Mouse (Mus musculus) Patski (cell line): ENCODE data around the gene Usp38. TPM values are rescaled to one million over a fixed set of nuclear protein-coding genes. Genes with fewer than 3 reads are reported as not detected.
A peak's percentile ranks its signal among the peaks of the same experiment; 100 is the strongest.
"Not testable (repeated sequence)": the region's sequence is repeated elsewhere in the genome, so short reads cannot be mapped to it uniquely, and the experiment has no call there.

ENCODE experiments used
- ATAC-seq: fragments of 100-300 bp; one replicate; pipeline ENCODE4 v1.8.0; 2021
- CTCF ChIA-PET: fragments of 350-600 bp; sonication (Branson Sonifier 250); formaldehyde crosslinking; loops from one replicate; lab custom pipeline; 2022; ENCODE audit warnings: inconsistent platforms; lab: Charles Lee
- POLR2A ChIA-PET: fragments of 350-600 bp; sonication (Branson Sonifier 250); formaldehyde crosslinking; loops from one replicate; lab custom pipeline; 2022; ENCODE audit warnings: antibody characterized with exemption, inconsistent platforms; lab: Charles Lee
- DNase-seq: peaks from one replicate; pipeline ENCODE4 v3.0.0-alpha.2; 2011; ENCODE audit warnings: low read depth, low spot score
- H3K27me3 ChIP-seq: fragments of 371-371 bp; one replicate; pipeline ENCODE4 v1.5.1; 2021
- CTCF ChIP-seq: fragments of 100-300 bp; IDR thresholded peaks from one replicate; pipeline ENCODE4 v1.5.1; 2021
- in situ Hi-C: fragments of 300-500 bp; cut with MboI; formaldehyde crosslinking; loops from 3 replicates; pipeline ENCODE4 v1.11.1; 2018; ENCODE audit warnings: low pct_unique_long_range_greater_than_20kb, mixed read lengths
- polyA plus RNA-seq: library from polyadenylated mRNA; unstranded; gene quantifications from one replicate; pipeline ENCODE4 v1.2.3, GENCODE M21; 2021

Gene Usp38
- polyA plus RNA-seq: 20.9 TPM

- CTCF ChIA-PET: interaction anchor here (1.0 kb wide), 1 partner anchor 8 kb away, joined by 3 read pairs; no protein-coding TSS in a partner anchor
- in situ Hi-C loops: no loop called here
Measured at GRCm38 (mm10) chr8:81014789-81015699, at the start of gene Usp38. Gene Usp38 (minus strand): TSS chr8:81014928.

GRCm38 (mm10) chr8:81062566-81062965 lies 47.8 kb upstream of the Usp38 start:
- no peak for TF ChIP-seq CTCF
- ChIA-PET POLR2A (no interaction called here), CTCF (interaction anchor here (1.5 kb wide), 1 partner anchor 18 kb away, joined by 3 read pairs; no protein-coding TSS in a partner anchor)
- H3K27me3 ChIP-seq: peaks cover 10% of the 10 kb centered on the region
- in situ Hi-C loops: no loop called here
- DNase-seq (no peak), ATAC-seq (no peak)

More at GRCm38 (mm10) chr8:81014789-81015699, at the start of gene Usp38:
- no peak for TF ChIP-seq CTCF
- peak; percentile 90 for DNase-seq
- peak; percentile 97 for ATAC-seq
- POLR2A ChIA-PET: interaction anchor here (0.9 to 1.4 kb wide), 3 partner anchors 9 to 19 kb away, joined by 3 to 4 read pairs (median 3); no protein-coding TSS in a partner anchor
- no peaks in the 10 kb centered on the region for H3K27me3 ChIP-seq

- ChIA-PET CTCF (interaction anchor here (1.5 kb wide), 1 partner anchor 19 kb away, joined by 3 read pairs; no protein-coding TSS in a partner anchor), POLR2A (no interaction called here)
- ATAC-seq: no peak
- peaks cover 10% of the 10 kb centered on the region for H3K27me3 ChIP-seq
- DNase-seq: no peak
- in situ Hi-C loops: no loop called here
- TF ChIP-seq CTCF: peak; percentile 14
Measured at GRCm38 (mm10) chr8:81061950-81062349, 47.2 kb upstream of the Usp38 start.

- no peak for TF ChIP-seq CTCF
Measured at GRCm38 (mm10) chr8:81044201-81044600, 29.5 kb upstream of the Usp38 start.

GRCm38 (mm10) chr8:81027991-81028390 lies 13.3 kb upstream of the Usp38 start:
- ChIA-PET POLR2A (no interaction called here), CTCF (interaction anchor here (1.2 kb wide), 1 partner anchor 10 kb away, joined by 3 read pairs; no protein-coding TSS in a partner anchor)
- H3K27me3 ChIP-seq: no peaks in the 10 kb centered on the region
- ATAC-seq (no peak), DNase-seq (no peak)
- in situ Hi-C loops: no loop called here
- TF ChIP-seq CTCF: no peak

More at GRCm38 (mm10) chr8:81044201-81044600, 29.5 kb upstream of the Usp38 start:
- DNase-seq (no peak), ATAC-seq (no peak)
- in situ Hi-C loops: no loop called here
- POLR2A ChIA-PET: no interaction called here
- CTCF ChIA-PET: no interaction called here
- H3K27me3 ChIP-seq: peaks cover 13% of the 10 kb centered on the region

- H3K27me3 ChIP-seq, ATAC-seq, CTCF ChIA-PET, DNase-seq, POLR2A ChIA-PET, in situ Hi-C loops: not testable (repeated sequence)
Measured at GRCm38 (mm10) chr8:81017548-81017947, 2.8 kb upstream of the Usp38 start.

GRCm38 (mm10) chr8:81013811-81014530 lies 757 bp downstream of the Usp38 start:
- in situ Hi-C loops: no loop called here
- POLR2A ChIA-PET: interaction anchor here (1.3 to 1.7 kb wide), 2 partner anchors 18 to 19 kb away, joined by 3 read pairs; no protein-coding TSS in a partner anchor
- no peak for TF ChIP-seq CTCF
- peak; percentile 15 for ATAC-seq
- DNase-seq: no peak
- H3K27me3 ChIP-seq: no peaks in the 10 kb centered on the region
- CTCF ChIA-PET: interaction anchor here (1.0 kb wide), 1 partner anchor 9 kb away, joined by 3 read pairs; no protein-coding TSS in a partner anchor

GRCm38 (mm10) chr8:81012699-81013098 lies 2.0 kb downstream of the Usp38 start:
- POLR2A ChIA-PET: interaction anchor here (1.7 kb wide), 1 partner anchor 18 kb away, joined by 3 read pairs; no protein-coding TSS in a partner anchor
- no peak for ATAC-seq
- TF ChIP-seq CTCF: no peak
- no peaks in the 10 kb centered on the region for H3K27me3 ChIP-seq
- no peak for DNase-seq
- in situ Hi-C loops: no loop called here
- CTCF ChIA-PET: interaction anchor here (0.6 to 1.2 kb wide), 3 partner anchors 11 to 15 kb away, joined by 3 to 5 read pairs (median 4); no protein-coding TSS in a partner anchor

GRCm38 (mm10) chr8:81012031-81012560 lies 2.6 kb downstream of the Usp38 start:
- POLR2A ChIA-PET: interaction anchor here (1.7 kb wide), 1 partner anchor 18 kb away, joined by 3 read pairs; no protein-coding TSS in a partner anchor
- no peaks in the 10 kb centered on the region for H3K27me3 ChIP-seq
- no peak for ATAC-seq
- DNase-seq: no peak
- in situ Hi-C loops: no loop called here
- no peak for TF ChIP-seq CTCF
- CTCF ChIA-PET: interaction anchor here (0.6 to 1.3 kb wide), 4 partner anchors 11 to 259 kb away, joined by 3 to 5 read pairs (median 4); no protein-coding TSS in a partner anchor

GRCm38 (mm10) chr8:81010386-81010785 lies 4.3 kb downstream of the Usp38 start:
- in situ Hi-C loops: no loop called here

More at GRCm38 (mm10) chr8:81010386-81010785, 4.3 kb downstream of the Usp38 start:
- H3K27me3 ChIP-seq: no peaks in the 10 kb centered on the region
- POLR2A ChIA-PET: no interaction called here
- ATAC-seq: no peak
- no peak for TF ChIP-seq CTCF
- no peak for DNase-seq
- CTCF ChIA-PET: interaction anchor here (1.3 to 2.4 kb wide), 2 partner anchors 9 to 14 kb away, joined by 4 to 18 read pairs; no protein-coding TSS in a partner anchor
